Mouse (Mus musculus): ENCODE data around the gene Sctr. TPM values are rescaled to one million over a fixed set of nuclear protein-coding genes. Genes with fewer than 3 reads are reported as not detected.

Sctr gene
- polyA plus RNA-seq, 1 experiment from 2014 or later = 1.3 TPM

GRCm38 (mm10) chr1:120109741-120110432 is 103.2 kb downstream of the Sctr start:
- DNase-seq (ENCODE audit: low spot score) = no peak
- no peak overlapping the region for H3K4me3 ChIP-seq (ENCODE audit: low read depth, low read length)

DNA sequence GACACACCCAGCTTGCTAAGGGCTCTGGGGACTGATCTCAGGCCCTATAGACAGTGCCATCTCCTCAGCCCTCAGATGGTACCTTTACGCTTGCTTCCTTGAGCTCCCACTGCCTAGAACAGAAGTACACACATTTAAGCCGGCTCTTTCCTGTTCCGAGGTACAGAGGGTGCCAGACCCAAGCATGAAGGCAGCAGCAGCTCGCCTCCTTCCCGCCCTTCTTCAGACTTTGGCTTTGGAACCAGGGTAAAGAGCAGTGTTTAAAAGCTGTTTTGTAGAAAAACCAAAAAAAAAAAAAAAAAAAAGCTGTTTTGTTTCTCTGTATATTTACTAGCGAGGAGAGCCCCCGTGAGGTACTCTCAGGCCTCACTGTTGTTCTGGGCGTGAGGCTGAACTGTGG is 105.1 kb downstream of the Sctr start:
- Histone ChIP-seq H3K4me3 (ENCODE audit: low read depth, low read length) (no peak overlapping the region), H3K27ac (ENCODE audit: low read depth) (no peak overlapping the region)
- 92% methylated on average over 8 of the region's 8 CpGs for WGBS

More at GRCm38 (mm10) chr1:120109741-120110432, 103.2 kb downstream of the Sctr start:
- Histone ChIP-seq H3K27me3 (replicated peaks; ENCODE audit: control insufficient read depth, insufficient read depth, low read length) (no peaks in the 10 kb centered on the region), H3K9me3 (ENCODE audit: control insufficient read depth, low read length) (no peaks in the 10 kb centered on the region; the same call in 1 of the 2 replicates), H3K27ac (ENCODE audit: low read depth) (no peak overlapping the region), H3K36me3 (ENCODE audit: control insufficient read depth, insufficient read depth, low read length) (peaks cover 27% of the 10 kb centered on the region), H3K4me1 (replicated peaks; ENCODE audit: control insufficient read depth, insufficient read depth, low read length) (no peaks in the 10 kb centered on the region), H3K9ac (ENCODE audit: low read length) (no peak overlapping the region), H3K4me2 (ENCODE audit: low read length) (no peak overlapping the region)
- ATAC-seq (replicated peaks; ENCODE audit: low FRiP score, low TSS enrichment, low read depth) = no peak
- WGBS = 88% methylated on average over 19 of the region's 19 CpGs

DNA sequence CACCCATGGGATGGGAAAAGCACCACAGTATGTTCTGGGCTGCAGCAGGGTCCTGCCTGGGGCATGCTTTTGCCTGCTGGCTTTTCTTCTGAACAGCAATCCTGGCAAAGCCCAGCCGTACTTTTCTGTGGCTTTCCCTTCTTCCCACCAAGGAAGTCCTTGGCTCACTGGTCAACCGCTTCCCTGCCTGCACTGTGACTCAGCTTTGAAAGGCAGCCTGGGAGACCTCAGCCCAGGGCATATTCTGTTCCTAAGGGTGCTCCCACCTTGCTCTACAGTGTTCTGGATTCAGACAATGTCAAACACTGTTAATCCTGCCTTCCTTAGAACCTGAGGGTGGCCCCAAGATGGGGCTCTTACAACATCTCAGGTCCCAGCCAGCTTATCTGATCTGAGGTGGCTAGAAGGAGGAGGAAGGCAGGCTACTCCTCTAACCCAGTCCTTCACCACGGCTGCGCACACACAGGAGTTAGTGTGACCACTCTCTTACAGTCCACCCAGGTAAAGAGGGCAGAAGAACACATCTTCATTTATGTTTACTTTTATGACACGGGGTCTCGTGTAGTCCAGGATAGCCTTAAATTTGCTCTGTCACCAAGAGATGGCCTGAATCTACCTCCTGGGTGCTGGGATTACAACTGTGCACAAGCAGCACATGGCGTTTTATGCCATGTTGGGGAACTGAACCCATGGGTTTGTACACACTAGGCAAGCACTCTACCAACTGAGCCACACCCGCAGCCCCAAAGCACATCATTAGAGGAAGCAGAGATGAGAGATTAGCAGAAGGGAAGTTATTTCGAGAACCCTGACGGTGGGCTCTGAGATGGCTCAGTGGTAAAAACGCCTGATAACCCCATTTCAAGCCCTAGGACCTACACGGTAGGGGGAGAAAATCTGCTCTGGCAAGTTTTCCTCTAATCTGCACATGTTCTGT is 105.8 kb downstream of the Sctr start:
- no peak for ATAC-seq (replicated peaks; ENCODE audit: low FRiP score, low TSS enrichment, low read depth)
- Histone ChIP-seq H3K9ac (ENCODE audit: low read length) (no peak overlapping the region), H3K9me3 (ENCODE audit: control insufficient read depth, low read length) (no peaks in the 10 kb centered on the region; the same call in 1 of the 2 replicates), H3K36me3 (ENCODE audit: control insufficient read depth, insufficient read depth, low read length) (peaks cover 47% of the 10 kb centered on the region), H3K4me2 (ENCODE audit: low read length) (no peak overlapping the region), H3K27me3 (replicated peaks; ENCODE audit: control insufficient read depth, insufficient read depth, low read length) (no peaks in the 10 kb centered on the region), H3K27ac (ENCODE audit: low read depth) (no peak overlapping the region), H3K4me1 (replicated peaks; ENCODE audit: control insufficient read depth, insufficient read depth, low read length) (no peaks in the 10 kb centered on the region), H3K4me3 (ENCODE audit: low read depth, low read length) (no peak overlapping the region)
- 88% methylated on average over 12 of the region's 12 CpGs for WGBS
- no peak for DNase-seq (ENCODE audit: low spot score)

More for the DNA sequence above, 105.1 kb downstream of the Sctr start:
- H3K36me3 ChIP-seq (ENCODE audit: control insufficient read depth, insufficient read depth, low read length) = peaks cover 43% of the 10 kb centered on the region
- ATAC-seq (replicated peaks; ENCODE audit: low FRiP score, low TSS enrichment, low read depth) (no peak), DNase-seq (ENCODE audit: low spot score) (no peak)
- H3K27me3 ChIP-seq (replicated peaks; ENCODE audit: control insufficient read depth, insufficient read depth, low read length) = no peaks in the 10 kb centered on the region
- no peaks in the 10 kb centered on the region; the same call in 1 of the 2 replicates for H3K9me3 ChIP-seq (ENCODE audit: control insufficient read depth, low read length)
- H3K9ac ChIP-seq (ENCODE audit: low read length) = no peak overlapping the region
- H3K4me2 ChIP-seq (ENCODE audit: low read length) = no peak overlapping the region
- H3K4me1 ChIP-seq (replicated peaks; ENCODE audit: control insufficient read depth, insufficient read depth, low read length) = no peaks in the 10 kb centered on the region

Other genes with a start within 250 kb of the Sctr start
- gene Ptpn4, start 169.3 kb upstream of the Sctr start, polyA plus RNA-seq (2014; fragmentation: Nextera tagmentation; extraction: Ambion mirVana) = 7.2 and 10.4 TPM in 2 replicates
- gene Tmem177, start 93.7 kb upstream of the Sctr start, polyA plus RNA-seq (2014; fragmentation: Nextera tagmentation; extraction: Ambion mirVana) = 7.8 and 8.3 TPM in 2 replicates
- gene Cfap221, start 9.7 kb upstream of the Sctr start, polyA plus RNA-seq (2014; fragmentation: Nextera tagmentation; extraction: Ambion mirVana) = 0.18 TPM in 1 of 2 replicates, not detected in the other
- gene Tmem37, start 67.2 kb downstream of the Sctr start, polyA plus RNA-seq (2014; fragmentation: Nextera tagmentation; extraction: Ambion mirVana) = 12.4 and 17.6 TPM in 2 replicates
- 752 and 816 TPM in 2 replicates for gene Dbi, start 114.2 kb downstream of the Sctr start, polyA plus RNA-seq (2014; fragmentation: Nextera tagmentation; extraction: Ambion mirVana)
- gene 3110009E18Rik, start 114.3 kb downstream of the Sctr start, polyA plus RNA-seq (2014; fragmentation: Nextera tagmentation; extraction: Ambion mirVana) = 17.3 and 21.3 TPM in 2 replicates